Mouse (Mus musculus): Measurements from ENCODE around the gene Jpt2.

GRCm38 (mm10) chr17:25005102-25005501, 44.6 kb upstream of the Jpt2 start:
- TF ChIP-seq CTCF (IDR thresholded peaks at IDR 0.05; ENCODE audit: low read depth) (peak; percentile 42), EP300 (IDR thresholded peaks at IDR 0.05; ENCODE audit: low read depth) (no peak)

Data from liver, embryonic 14.5 days (tissue).